ENCODE assay signal across 11 mouse cellular contexts in the genomic region with DNA sequence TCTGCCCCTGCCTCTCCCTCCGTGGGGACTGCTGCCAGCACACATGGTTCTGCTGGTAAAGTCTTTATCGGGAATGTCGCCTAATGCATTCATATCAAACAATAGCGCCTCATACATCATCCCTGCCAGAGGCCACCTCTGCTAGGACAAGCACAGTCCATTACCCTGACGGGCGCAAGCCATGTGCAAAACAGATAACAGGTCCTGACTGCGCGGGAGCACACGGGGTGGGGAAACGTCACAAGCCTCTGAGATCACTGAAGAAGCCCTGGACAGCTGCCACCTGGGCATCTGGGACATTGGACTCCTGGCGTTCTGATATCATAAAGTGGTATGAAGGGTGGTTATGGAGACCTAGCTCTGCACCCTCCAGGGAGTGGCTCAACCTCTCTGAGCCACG.
DNase-seq lines count a peak whose midpoint lies in the region; ATAC-seq and TF ChIP-seq lines count a peak whose summit lies in the region.
"Had no signal": no experiment of that assay in that cellular context is flagged by ENCODE, and none has a peak within 500 bp of the region (broad histone marks: within the 10 kb centered on the region; RNA-seq: fewer than 3 reads in every experiment).

No protein-coding gene starts in this region.

- no peaks in the 10 kb centered on the region for H3K27me3 ChIP-seq in lung, embryonic 14.5 days (ENCODE audit: insufficient read depth, low read length)
- no peaks in the 10 kb centered on the region for H3K27me3 ChIP-seq in stomach, embryonic 16.5 days (ENCODE audit: control insufficient read depth, insufficient read depth, low read length)

- H3K9ac ChIP-seq in lung, embryonic 14.5 days, result no peak overlapping the region
- H3K9ac ChIP-seq in stomach, embryonic 16.5 days (ENCODE audit: low read length), result no peak overlapping the region
- H3K9ac ChIP-seq: liver, embryonic 12.5 days had no signal

- 34% methylated on average over 12 of the region's 12 CpGs for WGBS in lung, embryonic 14.5 days
- 46% methylated on average over 12 of the region's 12 CpGs for WGBS in stomach, embryonic 16.5 days

- no peaks in the 10 kb centered on the region for H3K9me3 ChIP-seq in lung, embryonic 14.5 days (ENCODE audit: low read depth, low read length)
- H3K9me3 ChIP-seq in stomach, embryonic 16.5 days (replicated peaks; ENCODE audit: control insufficient read depth, low read length), result no peaks in the 10 kb centered on the region
- H3K9me3 ChIP-seq: forebrain, embryonic 10.5 days; liver, embryonic 12.5 days had no signal

- peak; percentile 16; the same call in 1 of the 2 replicates for ATAC-seq in lung, embryonic 14.5 days (ENCODE audit: insufficient read depth)
- ATAC-seq in stomach, embryonic 16.5 days (ENCODE audit: insufficient read depth, low FRiP score), result 0 out of 2 replicates have a peak, but pooled peaks have one; percentile 34
- ATAC-seq in granulocyte monocyte progenitor cell, adult 5-6 weeks (replicated peaks; ENCODE audit: poor library complexity, severe bottlenecking), result no peak
- ATAC-seq: liver, embryonic 12.5 days had no signal

- H3K4me2 ChIP-seq in lung, embryonic 14.5 days, result no peak overlapping the region
- no peak overlapping the region for H3K4me2 ChIP-seq in stomach, embryonic 16.5 days (ENCODE audit: low read depth, low read length)
- H3K4me2 ChIP-seq: liver, embryonic 12.5 days had no signal

- H3K4me1 ChIP-seq in lung, embryonic 14.5 days (ENCODE audit: insufficient read depth), result peaks cover 9% of the 10 kb centered on the region
- peaks cover 10% of the 10 kb centered on the region; the same call in 1 of the 2 replicates for H3K4me1 ChIP-seq in stomach, embryonic 16.5 days (ENCODE audit: control insufficient read depth, insufficient read depth, low read length)

- peak; percentile 30 for DNase-seq in embryo, embryonic 10 days (ENCODE audit: low spot score)
- no peak for DNase-seq in embryo, embryonic 9.5 days (ENCODE audit: extremely low spot score)
- peak; percentile 25 for DNase-seq in lung, embryonic 14.5 days
- no peak for DNase-seq in lung, adult 18-20 months
- DNase-seq in heart, postnatal 10 days, result peak; percentile 62 to 73
- DNase-seq in natural killer cell, adult 2 months (ENCODE audit: low spot score in 2 of 2), result no peak
- DNase-seq: right cerebral cortex, postnatal 4 days had no signal

- H3K36me3 ChIP-seq in lung, embryonic 14.5 days (ENCODE audit: insufficient read depth), result no peaks in the 10 kb centered on the region
- H3K36me3 ChIP-seq in stomach, embryonic 16.5 days (ENCODE audit: control insufficient read depth, insufficient read depth, low read length), result no peaks in the 10 kb centered on the region
- H3K36me3 ChIP-seq: forebrain, embryonic 10.5 days; liver, embryonic 12.5 days had no signal

- no peak overlapping the region for H3K27ac ChIP-seq in lung, embryonic 14.5 days (ENCODE audit: low read depth)
- no peak overlapping the region for H3K27ac ChIP-seq in stomach, embryonic 16.5 days (ENCODE audit: low read length)
- H3K27ac ChIP-seq: forebrain, embryonic 10.5 days; liver, embryonic 12.5 days had no signal

- intact Hi-C loops in heart, postnatal 10 days (cut with DNase I), result no loop called here

- no peak overlapping the region for H3K4me3 ChIP-seq in lung, embryonic 14.5 days (ENCODE audit: low read depth, low read length)
- no peak overlapping the region for H3K4me3 ChIP-seq in stomach, embryonic 16.5 days (replicated peaks; ENCODE audit: low read length)
- H3K4me3 ChIP-seq: forebrain, embryonic 10.5 days; liver, embryonic 12.5 days had no signal

- TF ChIP-seq CTCF in lung, embryonic 14.5 days (IDR thresholded peaks at IDR 0.05; ENCODE audit: low read depth), result no peak

Comparison
In these comparisons a context has a peak if more than half of its experiments do, and no peak if none do; other contexts are left out.
1. DNase-seq: peak in embryo, embryonic 10 days (single experiment), lung, embryonic 14.5 days (single experiment) and heart, postnatal 10 days (2 of 2); none in embryo, embryonic 9.5 days (single experiment), lung, adult 18-20 months (0 of 2) and natural killer cell, adult 2 months (0 of 2).